Mouse (Mus musculus): ENCODE data around the gene Pcyt2.

DNA sequence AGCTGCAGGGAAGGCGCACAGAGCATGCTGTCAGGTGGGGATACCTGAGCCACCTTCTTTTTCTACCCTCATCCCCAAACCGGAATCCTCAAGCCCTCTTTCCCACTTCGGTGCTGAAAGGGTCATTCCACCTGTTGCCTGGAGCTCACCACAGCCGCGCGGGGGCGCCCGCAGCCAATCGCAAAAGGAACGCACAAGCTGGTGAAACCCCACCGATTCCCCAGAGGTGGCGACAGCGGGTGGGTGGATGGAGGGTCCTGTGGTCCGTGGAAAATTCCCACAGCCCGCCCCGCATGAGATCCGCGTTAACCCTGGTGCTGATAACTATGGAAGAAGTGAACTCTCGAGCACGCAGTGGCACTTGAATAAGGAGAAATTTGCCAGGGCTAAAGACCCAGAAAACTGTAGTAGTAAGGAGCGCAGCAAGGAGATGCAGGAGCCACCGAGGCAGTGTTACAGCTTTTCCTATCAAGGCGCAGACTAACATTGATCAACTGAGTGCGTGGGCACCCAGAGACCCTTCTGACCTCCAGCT, 41.2 kb upstream of the Pcyt2 start:
- TF ChIP-seq CTCF (IDR thresholded peaks at IDR 0.05 in 2 of 3, conservative IDR thresholded peaks at IDR 0.05 in 1 of 3; ENCODE audit: control insufficient read depth in 1 of 3, insufficient read depth in 1 of 3, low read depth in 2 of 3, low read length in 3 of 3, poor library complexity in 1 of 3, severe bottlenecking in 1 of 3) (no peak), E2F4 (IDR thresholded peaks at IDR 0.05; ENCODE audit: borderline replicate concordance, low read depth, low read length) (no peak)

Measured in MEL (cell line).